Mouse (Mus musculus) intestine, embryonic 14.5 days (tissue): Measurements from ENCODE around the gene Slc12a7. TPM values are rescaled to one million over a fixed set of nuclear protein-coding genes. Genes with fewer than 3 reads are reported as not detected.
A peak's percentile ranks its signal among the peaks of the same experiment; 100 is the strongest.

Experiments used
- ATAC-seq: fragments of 200-750 bp; cut with Nextera tagmentation; replicated peaks from 2 replicates; pipeline ENCODE4 v1.8.0; 2017; ENCODE audit warnings: low read depth, moderate number of reproducible peaks, moderate TSS enrichment, moderate library complexity; ENCODE audit not compliant: low FRiP score, low TSS enrichment
- DNase-seq: peaks from one replicate; pipeline ENCODE4 v3.0.0-alpha.2; 2018; ENCODE audit warnings: low spot score
- H3K27ac ChIP-seq: fragments of 300-500 bp; sonication (generic); 2 replicates; pipeline ENCODE4 v1.5.1; 2014; ENCODE audit warnings: low read depth, mild to moderate bottlenecking, control low read depth
- H3K27me3 ChIP-seq: fragments of 300-500 bp; sonication (generic); replicated peaks from 2 replicates; pipeline ENCODE4 v1.6.1; 2014; ENCODE audit warnings: low read length, control low read depth; ENCODE audit not compliant: control insufficient read depth, insufficient read depth
- H3K36me3 ChIP-seq: fragments of 300-500 bp; sonication (generic); 2 replicates; pipeline ENCODE4 v1.6.1; 2014; ENCODE audit warnings: low read length, control low read depth; ENCODE audit not compliant: control insufficient read depth, insufficient read depth
- H3K4me1 ChIP-seq: fragments of 300-500 bp; sonication (generic); replicated peaks from 2 replicates; pipeline ENCODE4 v1.6.1; 2014; ENCODE audit warnings: low read length, control low read depth, mixed read lengths; ENCODE audit not compliant: control insufficient read depth, insufficient read depth
- H3K4me2 ChIP-seq: fragments of 300-500 bp; sonication (generic); 2 replicates; pipeline ENCODE4 v1.6.1; 2014; ENCODE audit warnings: low read length
- H3K4me3 ChIP-seq: fragments of 300-500 bp; sonication (generic); 2 replicates; pipeline ENCODE4 v1.5.1; 2014; ENCODE audit warnings: low read depth, low read length, control low read depth, mixed read lengths
- H3K9ac ChIP-seq: fragments of 300-500 bp; sonication (generic); 2 replicates; pipeline ENCODE4 v1.6.1; 2014; ENCODE audit warnings: mild to moderate bottlenecking, low read length
- H3K9me3 ChIP-seq: fragments of 300-500 bp; sonication (generic); 2 replicates; pipeline ENCODE4 v1.6.1; 2016; ENCODE audit warnings: low read length, control low read depth; ENCODE audit not compliant: control insufficient read depth
- WGBS: fragments of 180-500 bp; shearing (Covaris S2); extraction: QIAGEN DNeasy Blood & Tissue Kit; methylation state at CpG from one replicate; pipeline ENCODE4 v1.1.7; 2014; 5-methylcytosine and 5-hydroxymethylcytosine counted together
- polyA plus RNA-seq: library from polyadenylated mRNA; unstranded; fragments of >200 nt; fragmentation: Nextera tagmentation; extraction: Ambion mirVana; gene quantifications from 2 replicates; pipeline ENCODE4 v1.2.1, GENCODE M21; 2014

Slc12a7 gene
- polyA plus RNA-seq, 1 experiment from 2014 or later = 32.8 TPM

GRCm38 (mm10) chr13:73760126-73760525, 27.2 kb downstream of the Slc12a7 start:
- H3K27me3 ChIP-seq = no peaks in the 10 kb centered on the region
- ATAC-seq = no peak
- H3K4me3 ChIP-seq = no peak overlapping the region
- H3K27ac ChIP-seq = no peak overlapping the region
- no peak overlapping the region for H3K4me2 ChIP-seq
- peaks cover 4% of the 10 kb centered on the region for H3K4me1 ChIP-seq
- DNase-seq = no peak
- no peaks in the 10 kb centered on the region for H3K9me3 ChIP-seq
- no peak overlapping the region for H3K9ac ChIP-seq
- H3K36me3 ChIP-seq = no peaks in the 10 kb centered on the region
- WGBS = 93% methylated on average over 3 of the region's 3 CpGs

DNA sequence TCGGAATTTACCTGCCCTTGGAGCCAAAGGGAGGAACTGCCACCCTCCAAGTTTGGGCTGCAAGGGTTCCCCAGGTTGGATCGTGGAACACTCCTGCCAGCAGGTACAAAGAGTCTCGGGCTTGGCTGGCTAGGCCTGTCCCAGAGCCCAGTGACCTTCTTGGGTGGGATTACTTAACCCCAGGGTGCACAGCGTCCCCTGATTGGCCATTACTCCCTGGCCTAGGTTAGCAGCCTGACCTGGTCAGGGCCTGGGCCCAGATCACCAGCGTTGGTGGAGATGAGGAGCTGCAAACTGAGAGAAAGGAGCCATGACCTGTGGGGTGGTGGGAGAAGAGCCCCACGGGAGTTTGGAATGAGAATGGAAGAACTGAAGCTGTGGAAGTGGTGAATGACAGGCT, 30.0 kb downstream of the Slc12a7 start:
- Histone ChIP-seq H3K9me3 (no peaks in the 10 kb centered on the region), H3K36me3 (no peaks in the 10 kb centered on the region), H3K9ac (no peak overlapping the region), H3K4me1 (peaks cover 22% of the 10 kb centered on the region), H3K4me2 (peak overlapping the region; percentile 90), H3K4me3 (peak overlapping the region; percentile 82), H3K27me3 (no peaks in the 10 kb centered on the region), H3K27ac (0 out of 2 replicates have a peak overlapping the region, but pooled peaks have one; percentile 9)
- peak; percentile 13 for ATAC-seq
- no peak for DNase-seq
- WGBS = 40% methylated on average over 6 of the region's 6 CpGs

DNA sequence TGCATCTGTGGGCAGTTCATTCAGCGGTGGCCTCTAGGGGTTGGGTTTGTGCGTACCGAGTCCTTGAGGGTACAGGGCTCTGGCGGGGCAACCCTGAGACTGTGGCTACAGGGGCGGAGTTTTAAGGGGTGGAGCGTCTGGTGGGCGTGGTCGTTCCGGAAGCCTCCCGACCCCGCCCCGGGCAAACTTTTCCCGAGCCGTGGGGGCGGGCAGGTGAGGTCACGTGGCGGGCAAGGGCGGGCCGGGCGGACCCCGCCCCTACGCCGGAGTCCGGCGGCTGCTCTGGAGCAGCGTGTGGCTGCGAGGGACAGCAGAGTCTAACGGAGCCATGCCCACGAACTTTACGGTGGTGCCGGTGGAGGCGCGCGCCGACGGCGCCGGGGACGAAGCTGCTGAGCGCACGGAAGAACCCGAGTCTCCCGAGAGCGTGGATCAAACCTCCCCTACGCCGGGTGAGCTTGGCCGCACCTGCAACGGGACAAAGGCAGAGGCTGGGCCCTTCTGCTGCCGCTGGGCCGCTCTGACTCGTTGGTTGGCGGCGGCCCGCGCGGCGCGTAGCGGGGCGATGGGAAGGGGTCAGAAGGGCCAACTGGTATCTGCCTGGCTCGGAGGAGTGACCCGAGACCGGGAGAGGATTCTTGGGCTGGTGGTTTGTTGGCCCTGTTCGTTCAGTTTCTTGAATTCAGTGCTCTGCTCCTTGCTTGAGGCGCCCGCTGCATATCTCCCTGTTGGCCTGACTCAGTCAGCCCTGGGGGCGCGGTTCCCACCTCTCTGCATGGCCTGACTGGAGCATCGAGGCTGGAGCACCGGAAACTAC, 30.8 kb downstream of the Slc12a7 start:
- Histone ChIP-seq H3K36me3 (peaks cover 3% of the 10 kb centered on the region; the same call in 1 of the 2 replicates), H3K27me3 (no peaks in the 10 kb centered on the region), H3K27ac (peak overlapping the region; percentile 75), H3K4me2 (peak overlapping the region; percentile 90), H3K9ac (peak overlapping the region; percentile 84), H3K4me3 (peak overlapping the region; percentile 82), H3K9me3 (no peaks in the 10 kb centered on the region), H3K4me1 (peaks cover 29% of the 10 kb centered on the region)
- WGBS = under 1% methylated on average over 66 of the region's 70 CpGs
- peak; percentile 94 for ATAC-seq
- peak; percentile 93 for DNase-seq

GRCm38 (mm10) chr13:73764256-73764775, 31.4 kb downstream of the Slc12a7 start:
- Histone ChIP-seq H3K36me3 (peaks cover 7% of the 10 kb centered on the region; the same call in 1 of the 2 replicates), H3K4me1 (peaks cover 32% of the 10 kb centered on the region), H3K9ac (peak overlapping the region; percentile 84), H3K4me3 (peak overlapping the region; percentile 82), H3K27me3 (no peaks in the 10 kb centered on the region), H3K4me2 (peak overlapping the region; percentile 90), H3K27ac (peak overlapping the region; percentile 75), H3K9me3 (no peaks in the 10 kb centered on the region)
- no peak for ATAC-seq
- peak; percentile 79 for DNase-seq
- 2% methylated on average over 11 of the region's 11 CpGs for WGBS

GRCm38 (mm10) chr13:73765393-73765792, 32.5 kb downstream of the Slc12a7 start:
- peak overlapping the region; percentile 90 for H3K4me2 ChIP-seq
- no peak for DNase-seq
- H3K27ac ChIP-seq = 0 out of 2 replicates have a peak overlapping the region, but pooled peaks have one; percentile 9
- H3K27me3 ChIP-seq = no peaks in the 10 kb centered on the region
- ATAC-seq = no peak
- WGBS = 55% methylated on average over 4 of the region's 4 CpGs
- H3K9ac ChIP-seq = no peak overlapping the region; the same call in 1 of the 2 replicates
- H3K4me3 ChIP-seq = peak overlapping the region; percentile 82
- H3K4me1 ChIP-seq = peaks cover 32% of the 10 kb centered on the region
- peaks cover 7% of the 10 kb centered on the region; the same call in 1 of the 2 replicates for H3K36me3 ChIP-seq
- no peaks in the 10 kb centered on the region for H3K9me3 ChIP-seq

GRCm38 (mm10) chr13:73767224-73767623, 34.3 kb downstream of the Slc12a7 start:
- Histone ChIP-seq H3K27me3 (no peaks in the 10 kb centered on the region), H3K4me2 (no peak overlapping the region), H3K9ac (no peak overlapping the region), H3K4me3 (no peak overlapping the region), H3K9me3 (no peaks in the 10 kb centered on the region), H3K27ac (no peak overlapping the region), H3K4me1 (peaks cover 38% of the 10 kb centered on the region), H3K36me3 (peaks cover 7% of the 10 kb centered on the region; the same call in 1 of the 2 replicates)
- 75% methylated on average over 8 of the region's 8 CpGs for WGBS
- no peak for DNase-seq
- ATAC-seq = no peak

DNA sequence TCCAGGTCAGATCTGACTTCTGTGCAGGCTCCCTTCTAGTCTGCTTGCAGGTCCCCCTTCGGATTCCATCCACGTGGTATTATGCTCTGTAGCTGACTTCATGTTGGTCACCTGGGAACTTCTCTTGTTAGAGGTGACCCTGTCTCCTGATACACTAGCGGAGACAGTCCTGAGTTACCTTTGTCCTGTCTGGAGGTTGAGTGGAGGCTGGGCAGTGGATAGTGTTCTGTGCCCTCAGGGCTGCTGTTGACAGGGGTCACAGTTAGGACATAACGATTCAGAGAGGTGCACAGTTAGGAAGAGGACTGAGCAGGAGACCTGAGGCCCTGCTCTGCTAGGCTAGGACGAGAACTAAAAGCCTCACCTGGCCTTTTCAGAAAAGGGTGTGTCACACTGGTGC, 34.9 kb downstream of the Slc12a7 start:
- WGBS = 79% methylated on average over 5 of the region's 5 CpGs

GRCm38 (mm10) chr13:73768311-73768710, 35.4 kb downstream of the Slc12a7 start:
- H3K27me3 ChIP-seq = no peaks in the 10 kb centered on the region
- DNase-seq = no peak
- peaks cover 10% of the 10 kb centered on the region; the same call in 1 of the 2 replicates for H3K36me3 ChIP-seq
- no peak overlapping the region for H3K27ac ChIP-seq
- 66% methylated on average over 3 of the region's 3 CpGs for WGBS
- no peak for ATAC-seq
- no peak overlapping the region for H3K4me2 ChIP-seq
- peaks cover 42% of the 10 kb centered on the region for H3K4me1 ChIP-seq
- H3K9me3 ChIP-seq = no peaks in the 10 kb centered on the region
- H3K4me3 ChIP-seq = no peak overlapping the region
- no peak overlapping the region for H3K9ac ChIP-seq

More for the DNA sequence above, 34.9 kb downstream of the Slc12a7 start:
- ATAC-seq (no peak), DNase-seq (no peak)
- H3K4me3 ChIP-seq = no peak overlapping the region
- no peaks in the 10 kb centered on the region for H3K9me3 ChIP-seq
- H3K4me2 ChIP-seq = no peak overlapping the region
- H3K36me3 ChIP-seq = peaks cover 7% of the 10 kb centered on the region; the same call in 1 of the 2 replicates
- no peaks in the 10 kb centered on the region for H3K27me3 ChIP-seq
- no peak overlapping the region for H3K9ac ChIP-seq
- no peak overlapping the region for H3K27ac ChIP-seq
- peaks cover 38% of the 10 kb centered on the region for H3K4me1 ChIP-seq
